Mouse (Mus musculus) natural killer cell, adult 2 months (primary cell): Measurements from ENCODE around the gene Olfr361.
"Not testable (repeated sequence)": the region's sequence is repeated elsewhere in the genome, so short reads cannot be mapped to it uniquely, and the experiment has no call there.

Experiments used
- DNase-seq, 2 experiments: peaks; one replicate each; pipeline ENCODE4 v3.0.0; 2022; ENCODE audit warnings: low spot score in 2 of 2

Olfr361 gene

DNA sequence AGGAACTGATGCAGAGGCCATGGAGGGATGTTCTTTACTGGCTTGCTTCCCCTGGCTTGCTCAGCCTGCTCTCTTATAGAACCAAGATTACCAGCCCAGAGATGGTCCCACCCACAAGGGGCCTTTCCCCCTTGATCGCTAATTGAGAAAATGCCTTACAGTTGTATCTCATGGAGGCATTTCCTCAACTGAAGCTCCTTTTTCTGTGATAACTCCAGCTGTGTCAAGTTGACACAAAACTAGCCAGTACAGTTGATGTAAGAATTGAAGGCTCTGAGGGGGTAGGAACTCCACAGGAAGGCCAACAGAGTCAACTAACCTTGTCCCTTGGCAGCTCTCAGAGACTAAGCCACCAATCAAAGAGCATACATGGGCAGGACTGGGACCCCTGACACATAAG, at the start of gene Olfr361:
Gene Olfr361, minus strand, starts transcription at position 101 of the 400 bp plus-strand sequence.
- DNase-seq, result not testable (repeated sequence)

DNA sequence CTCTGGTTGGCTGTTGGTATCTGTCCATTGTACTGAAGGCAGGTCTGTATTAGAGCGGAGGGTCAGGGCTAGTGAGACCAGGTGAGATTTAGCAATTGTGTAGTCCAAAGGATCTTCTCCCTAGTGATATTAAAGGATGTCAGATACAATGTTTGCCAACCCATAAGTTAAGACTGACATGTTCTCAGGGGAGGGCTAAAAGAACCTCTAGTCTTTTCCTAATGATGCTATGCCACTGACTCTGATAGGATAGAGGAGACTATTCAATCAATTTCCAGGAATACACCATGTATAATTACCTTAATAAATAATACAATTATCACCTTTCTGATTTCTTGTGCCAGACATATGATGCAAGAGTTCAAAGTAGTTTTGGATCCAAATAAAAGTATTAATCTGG, 28.7 kb upstream of the Olfr361 start, which contains the start of gene Olfr362:
Gene Olfr362, minus strand, starts transcription at position 101 of the 400 bp plus-strand sequence.
- no peak for DNase-seq

DNA sequence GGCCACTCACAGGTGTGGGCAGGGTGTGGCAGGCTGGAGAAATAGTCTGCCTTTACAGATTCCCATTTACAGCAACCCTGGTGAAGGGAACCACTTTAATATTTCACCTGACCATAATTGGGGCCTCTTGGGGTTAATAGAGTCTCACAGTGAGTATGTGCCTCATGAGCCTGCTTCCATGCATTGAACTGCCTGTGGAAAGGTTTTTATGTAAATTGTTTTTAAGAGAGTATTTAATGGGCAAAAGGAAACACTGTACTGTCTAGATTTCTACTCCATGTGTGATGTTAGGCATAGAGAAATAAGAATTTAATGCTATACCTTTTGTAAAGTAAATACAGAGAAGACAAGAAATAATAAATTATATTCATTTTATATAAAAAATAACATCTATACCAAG, 23.6 kb downstream of the Olfr361 start, which contains the start of gene Olfr360:
Gene Olfr360, plus strand, starts transcription at position 301 of the 400 bp plus-strand sequence.
- no peak for DNase-seq
